ENCODE assay signal across 9 mouse cellular contexts in genomic region chr5:118004619-118005018, GRCm38 (mm10). TPM values are rescaled to one million over a fixed set of nuclear protein-coding genes. Genes with fewer than 3 reads are reported as not detected.
DNase-seq lines count a peak whose midpoint lies in the region; ATAC-seq lines count a peak whose summit lies in the region.
"Had no signal": no experiment of that assay in that cellular context is flagged by ENCODE, and none has a peak within 500 bp of the region (broad histone marks: within the 10 kb centered on the region; RNA-seq: fewer than 3 reads in every experiment).

No protein-coding gene starts in this region.

- H3K27ac ChIP-seq in heart, embryonic 10.5 days: no peak overlapping the region
- H3K27ac ChIP-seq: embryonic facial prominence, embryonic 15.5 days had no signal

- no peaks in the 10 kb centered on the region for H3K9me3 ChIP-seq in heart, embryonic 10.5 days
- H3K9me3 ChIP-seq: embryonic facial prominence, embryonic 15.5 days had no signal

- DNase-seq in heart, postnatal 14 days: peak; percentile 68 to 75
- no peak for DNase-seq in heart, embryonic 10.5 days (ENCODE audit: low spot score)
- DNase-seq in B cell, adult 2 months: peak; percentile 62 to 68
- peak; percentile 57 for DNase-seq in layer of hippocampus, adult 9-11 months
- peak; percentile 48 for DNase-seq in mesoderm, embryonic 11.5 days (ENCODE audit: low read depth, low spot score)
- DNase-seq in thymus, postnatal 10 days (ENCODE audit: low spot score in 2 of 2): peak; percentile 23 to 77

- H3K4me1 ChIP-seq in heart, embryonic 10.5 days: peaks cover 6% of the 10 kb centered on the region; the same call in 1 of the 2 replicates

- peaks cover 98% of the 10 kb centered on the region for H3K36me3 ChIP-seq in heart, embryonic 10.5 days

- intact Hi-C loops in heart, postnatal 14 days (cut with DNase I): loop anchor here (1.0 to 5.0 kb wide), 2 partner anchors 65 to 67 kb away; no protein-coding TSS in a partner anchor

- peak; percentile 55 for ATAC-seq in activated CD4-positive, CD25-positive, alpha-beta regulatory T cell, adult 4 months
- peak; percentile 62 for ATAC-seq in common myeloid progenitor, adult 5-6 weeks (replicated peaks; ENCODE audit: low read depth, poor library complexity, severe bottlenecking)

- 78% methylated on average over 8 of the region's 8 CpGs for WGBS in heart, embryonic 10.5 days

- H3K27me3 ChIP-seq in heart, embryonic 10.5 days (ENCODE audit: insufficient read depth, poor library complexity, severe bottlenecking): no peaks in the 10 kb centered on the region
- H3K27me3 ChIP-seq: embryonic facial prominence, embryonic 15.5 days had no signal

- H3K4me3 ChIP-seq in heart, embryonic 10.5 days: no peak overlapping the region
- H3K4me3 ChIP-seq: embryonic facial prominence, embryonic 15.5 days had no signal

RNA-seq across cellular contexts. Expression of gene Tesc, which starts 22.9 kb away (rescaled TPM):
- 100 to 1,000 TPM; 164 to 168 TPM for total RNA-seq in heart, postnatal 14 days (2021)
- polyA plus RNA-seq in heart, embryonic 10.5 days (2016; fragmentation: Nextera tagmentation; extraction: Ambion mirVana): 10.0 and 19.0 TPM in 2 replicates
- polyA plus RNA-seq in activated CD4-positive, CD25-positive, alpha-beta regulatory T cell, adult 4 months (2017; shearing (Covaris generic)): 1 to 10 TPM; 6.5 to 7.7 TPM
- not detected in 2 replicates for total RNA-seq in common myeloid progenitor, adult 5-6 weeks (2017)

RNA-seq across cellular contexts. Expression of gene Fbxo21, which starts 28.1 kb away (rescaled TPM):
- total RNA-seq in heart, postnatal 14 days (2021): 10 to 100 TPM; 40.4 to 41.3 TPM
- polyA plus RNA-seq in heart, embryonic 10.5 days (2016; fragmentation: Nextera tagmentation; extraction: Ambion mirVana): 72.2 and 73.5 TPM in 2 replicates
- 10 to 100 TPM in 1 of 2 experiments, 1 to 10 TPM in 1; 9.8 to 12.0 TPM for polyA plus RNA-seq in activated CD4-positive, CD25-positive, alpha-beta regulatory T cell, adult 4 months (2017; shearing (Covaris generic))
- total RNA-seq in common myeloid progenitor, adult 5-6 weeks (2017): 16.1 and 32.3 TPM in 2 replicates

Comparison
In these comparisons a context has a peak if more than half of its experiments do, and no peak if none do; other contexts are left out.
1. RNA of gene Tesc, which starts 22.9 kb away (total RNA-seq): 164 to 168 TPM in heart, postnatal 14 days; not detected in common myeloid progenitor, adult 5-6 weeks; every median in the first group is over 100 times any median in the second.